Mouse (Mus musculus) cerebellum, adult 2 months (tissue): ENCODE results near the gene Wrnip1.

Source experiments
- CTCF ChIP-seq: fragments of 200-500 bp; IDR thresholded peaks from 2 replicates; pipeline ENCODE4 v1.5.1; 2011; ENCODE audit warnings: low read depth, mild to moderate bottlenecking, control low read depth, low read length, moderate library complexity, borderline replicate concordance; ENCODE audit not compliant: insufficient read depth
- POLR2A ChIP-seq: fragments of 200-500 bp; IDR thresholded peaks from 2 replicates; pipeline ENCODE4 v1.6.1; 2011; ENCODE audit warnings: low read length, control low read depth, borderline replicate concordance; ENCODE audit not compliant: insufficient read depth

GRCm38 (mm10) chr13:32783055-32783454 is 18.8 kb upstream of the Wrnip1 start:
- no peak for TF ChIP-seq CTCF
- TF ChIP-seq POLR2A, result no peak
